Mouse (Mus musculus) liver, embryonic 14.5 days (tissue): ENCODE measurements at regions not wholly inside any gene's neighbourhood (a gene's known extent, or its start where the extent isn't known, plus 50 kb on each side); places are given as distances from the start of the nearest gene placed in this dataset.
"Not testable (repeated sequence)": the region's sequence is repeated elsewhere in the genome, so short reads cannot be mapped to it uniquely, and the experiment has no call there.

Experiments
- ATAC-seq: fragments of 200-750 bp; cut with Nextera tagmentation; 2 replicates; pipeline ENCODE4 v1.8.0; 2017; ENCODE audit warnings: moderate number of reproducible peaks, mild to moderate bottlenecking, moderate library complexity; ENCODE audit not compliant: insufficient read depth
- DNase-seq, 3 experiments: peaks; one replicate each; pipeline ENCODE4 v3.0.0-alpha.2; 2012 to 2013; ENCODE audit warnings: low read depth in 3 of 3, low spot score in 3 of 3
- H3K27ac ChIP-seq: fragments of 300-500 bp; sonication (generic); 2 replicates; pipeline ENCODE4 v1.5.1; 2014; ENCODE audit warnings: moderate library complexity, mild to moderate bottlenecking, control low read depth, inconsistent platforms
- H3K27me3 ChIP-seq: fragments of 300-500 bp; sonication (generic); 2 replicates; pipeline ENCODE4 v1.6.1; 2014; ENCODE audit warnings: mild to moderate bottlenecking, low read length, moderate library complexity; ENCODE audit not compliant: control insufficient read depth, insufficient read depth
- H3K36me3 ChIP-seq: fragments of 300-500 bp; sonication (generic); replicated peaks from 2 replicates; pipeline ENCODE4 v1.6.1; 2014; ENCODE audit warnings: low read depth; ENCODE audit not compliant: control insufficient read depth, insufficient read depth
- H3K4me1 ChIP-seq, 2 experiments: fragments of 200-500 bp in 1 of 2; fragments of 300-500 bp in 1 of 2; sonication (generic) in 1 of 2; replicated peaks; 2 replicates each; pipeline ENCODE4 v1.6.1; 2012 to 2014; ENCODE audit warnings: antibody characterized with exemption in 1 of 2, inconsistent platforms in 1 of 2, low read length in 1 of 2; ENCODE audit not compliant: control insufficient read depth in 2 of 2, insufficient read depth in 2 of 2
- H3K4me2 ChIP-seq: fragments of 300-500 bp; sonication (generic); 2 replicates; pipeline ENCODE4 v1.6.1; 2014; ENCODE audit warnings: low read depth, mild to moderate bottlenecking, control low read depth, moderate library complexity
- H3K4me3 ChIP-seq, 2 experiments: fragments of 200-500 bp in 1 of 2; fragments of 300-500 bp in 1 of 2; sonication (generic) in 1 of 2; 2 replicates each; pipeline ENCODE4 v1.5.1; 2012 to 2014; ENCODE audit warnings: low read depth in 2 of 2, low read length in 2 of 2, mild to moderate bottlenecking in 2 of 2, control low read depth in 1 of 2, inconsistent platforms in 1 of 2, moderate library complexity in 1 of 2; ENCODE audit not compliant: insufficient read depth in 1 of 2
- H3K9ac ChIP-seq: fragments of 300-500 bp; sonication (generic); replicated peaks from 2 replicates; pipeline ENCODE4 v1.6.1; 2014; ENCODE audit warnings: mild to moderate bottlenecking, control low read depth, moderate library complexity
- H3K9me3 ChIP-seq: fragments of 300-500 bp; sonication (generic); 2 replicates; pipeline ENCODE4 v1.6.1; 2016; ENCODE audit warnings: low read length, mixed read lengths; ENCODE audit not compliant: control insufficient read depth
- CTCF ChIP-seq: IDR thresholded peaks from 2 replicates; pipeline ENCODE4 v1.5.1; 2016; ENCODE audit warnings: antibody characterized with exemption, low read depth, control low read depth
- EP300 ChIP-seq: IDR thresholded peaks from 2 replicates; pipeline ENCODE4 v1.6.1; 2016; ENCODE audit warnings: antibody characterized with exemption, low read depth
- whole genome bisulfite sequencing: fragments of 180-500 bp; shearing (Covaris S2); extraction: QIAGEN DNeasy Blood & Tissue Kit; methylation state at CpG from one replicate; pipeline ENCODE4 v1.1.7; 2014; ENCODE audit not compliant: insufficient replicate concordance; 5-methylcytosine and 5-hydroxymethylcytosine counted together

DNA sequence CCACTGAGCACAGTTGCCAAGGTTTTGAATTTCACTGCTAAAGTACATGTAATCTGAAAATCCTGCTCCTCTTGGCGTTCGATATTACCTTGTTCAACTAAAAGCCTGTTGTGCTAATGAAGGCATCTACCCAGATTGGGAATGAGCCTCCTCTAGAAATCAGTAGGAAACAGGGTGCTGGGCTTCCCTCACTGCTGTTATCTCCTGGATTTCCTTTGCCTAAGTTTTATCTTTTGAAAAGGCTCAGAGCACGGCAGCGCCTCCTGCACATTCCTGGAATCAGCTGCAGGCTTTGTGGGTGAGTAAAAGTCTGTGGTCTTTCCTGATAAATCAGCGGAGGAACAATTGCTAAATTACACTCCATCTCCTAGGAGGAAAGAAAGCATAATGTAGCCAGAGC, 469.9 kb upstream of the 2610301B20Rik start:
- WGBS: 9% methylated on average over 5 of the region's 5 CpGs
- Histone ChIP-seq H3K4me1 (peaks cover 0 to 2% of the 10 kb centered on the region in 2 experiments; a peak in 1 of 4 replicates), H3K27me3 (no peaks in the 10 kb centered on the region), H3K9ac (no peak overlapping the region), H3K27ac (no peak overlapping the region), H3K4me2 (no peak overlapping the region), H3K9me3 (no peaks in the 10 kb centered on the region), H3K4me3 (no peak overlapping the region), H3K36me3 (no peaks in the 10 kb centered on the region)
- TF ChIP-seq EP300 (no peak), CTCF (no peak)
- no peak for DNase-seq
- no peak for ATAC-seq

DNA sequence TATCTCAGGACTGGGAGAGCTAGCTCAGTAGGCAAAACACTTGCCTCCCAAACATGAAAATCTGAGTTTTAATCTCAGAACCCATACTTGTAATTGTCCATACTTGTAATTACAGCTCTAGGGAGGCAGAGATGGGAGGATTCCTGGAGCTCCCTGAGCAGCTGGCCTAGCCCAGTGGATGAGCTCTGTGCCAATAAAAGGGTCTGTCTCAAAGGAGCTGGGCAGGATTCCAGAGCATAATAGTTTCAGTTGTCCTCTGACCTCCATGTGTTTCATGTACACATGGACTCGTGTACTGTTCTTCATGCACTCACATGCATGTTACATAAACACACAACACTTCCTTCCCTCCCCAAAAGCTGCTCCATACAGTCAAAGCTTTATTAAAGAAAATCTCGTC, 469.2 kb upstream of the 2610301B20Rik start:
- no peak for TF ChIP-seq EP300
- no peak for TF ChIP-seq CTCF
- DNase-seq: no peak
- Histone ChIP-seq H3K27me3 (no peaks in the 10 kb centered on the region), H3K4me3 (no peak overlapping the region), H3K27ac (no peak overlapping the region), H3K36me3 (no peaks in the 10 kb centered on the region), H3K4me1 (peaks cover 0 to 2% of the 10 kb centered on the region in 2 experiments; a peak in 1 of 4 replicates), H3K9me3 (no peaks in the 10 kb centered on the region), H3K9ac (no peak overlapping the region), H3K4me2 (no peak overlapping the region)
- ATAC-seq: no peak
- 30% methylated on average over 2 of the region's 2 CpGs for WGBS

GRCm38 (mm10) chr4:10414274-10414673, 460.0 kb upstream of the 2610301B20Rik start:
- H3K9me3 ChIP-seq: no peaks in the 10 kb centered on the region
- TF ChIP-seq CTCF: no peak
- TF ChIP-seq EP300: no peak
- H3K4me2 ChIP-seq: no peak overlapping the region
- no peaks in the 10 kb centered on the region for H3K36me3 ChIP-seq
- ATAC-seq (no peak), DNase-seq (no peak)
- no peak overlapping the region for H3K27ac ChIP-seq
- no peak overlapping the region for H3K9ac ChIP-seq
- no peaks in the 10 kb centered on the region for H3K27me3 ChIP-seq
- no peak overlapping the region for H3K4me3 ChIP-seq
- H3K4me1 ChIP-seq: no peaks in the 10 kb centered on the region

GRCm38 (mm10) chr4:10421354-10421753, 452.9 kb upstream of the 2610301B20Rik start:
- Histone ChIP-seq H3K36me3 (no peaks in the 10 kb centered on the region), H3K4me2 (no peak overlapping the region), H3K9ac (no peak overlapping the region), H3K9me3 (no peaks in the 10 kb centered on the region), H3K4me3 (no peak overlapping the region), H3K27me3 (no peaks in the 10 kb centered on the region), H3K4me1 (no peaks in the 10 kb centered on the region), H3K27ac (no peak overlapping the region)
- ATAC-seq (no peak), DNase-seq (no peak)
- WGBS: 31% methylated on average over 1 of the region's 1 CpGs
- TF ChIP-seq EP300: no peak
- TF ChIP-seq CTCF: no peak

- Histone ChIP-seq H3K27me3 (no peaks in the 10 kb centered on the region), H3K9ac (no peak overlapping the region), H3K4me3 (no peak overlapping the region), H3K4me1 (no peaks in the 10 kb centered on the region), H3K4me2 (no peak overlapping the region), H3K9me3 (no peaks in the 10 kb centered on the region), H3K27ac (no peak overlapping the region), H3K36me3 (no peaks in the 10 kb centered on the region)
- DNase-seq: no peak
- TF ChIP-seq EP300 (no peak), CTCF (no peak)
- 67% methylated on average over 4 of the region's 4 CpGs for WGBS
- no peak for ATAC-seq
Observed at GRCm38 (mm10) chr4:10434438-10434837, 439.9 kb upstream of the 2610301B20Rik start.

GRCm38 (mm10) chr4:10439921-10440320, 434.4 kb upstream of the 2610301B20Rik start:
- not testable (repeated sequence) for DNase-seq, H3K27me3 ChIP-seq, H3K4me3 ChIP-seq, ATAC-seq, H3K9me3 ChIP-seq, H3K4me2 ChIP-seq, H3K36me3 ChIP-seq, H3K4me1 ChIP-seq, H3K27ac ChIP-seq, H3K9ac ChIP-seq
